Mouse (Mus musculus) neural tube, embryonic 14.5 days (tissue): ENCODE measurements around the gene Ppp2r5a. TPM values are rescaled to one million over a fixed set of nuclear protein-coding genes. Genes with fewer than 3 reads are reported as not detected.

ENCODE experiments used
- ATAC-seq: fragments of 200-750 bp; cut with Nextera tagmentation; 2 replicates; pipeline ENCODE4 v1.8.0; 2017; ENCODE audit warnings: low read depth, mild to moderate bottlenecking, moderate TSS enrichment, moderate library complexity
- H3K27ac ChIP-seq: fragments of 300-500 bp; sonication (generic); 2 replicates; pipeline ENCODE4 v1.5.1; 2014; ENCODE audit warnings: low read depth, mild to moderate bottlenecking, control low read depth, low read length, moderate library complexity, mixed read lengths
- H3K27me3 ChIP-seq: fragments of 300-500 bp; sonication (generic); 2 replicates; pipeline ENCODE4 v1.6.1; 2014; ENCODE audit warnings: low read length; ENCODE audit not compliant: control insufficient read depth, insufficient read depth
- H3K36me3 ChIP-seq: fragments of 300-500 bp; sonication (generic); 2 replicates; pipeline ENCODE4 v1.6.1; 2014; ENCODE audit warnings: low read length, mixed read lengths; ENCODE audit not compliant: control insufficient read depth, insufficient read depth
- H3K4me1 ChIP-seq: fragments of 300-500 bp; sonication (generic); 2 replicates; pipeline ENCODE4 v1.6.1; 2014; ENCODE audit warnings: low read length; ENCODE audit not compliant: control insufficient read depth, insufficient read depth
- H3K4me2 ChIP-seq: fragments of 300-500 bp; sonication (generic); 2 replicates; pipeline ENCODE4 v1.6.1; 2014; ENCODE audit warnings: mild to moderate bottlenecking, low read depth, low read length, control low read depth
- H3K4me3 ChIP-seq: fragments of 300-500 bp; sonication (generic); 2 replicates; pipeline ENCODE4 v1.5.1; 2014; ENCODE audit warnings: low read depth, low read length, control low read depth, mixed read lengths
- H3K9ac ChIP-seq: fragments of 300-500 bp; sonication (generic); replicated peaks from 2 replicates; pipeline ENCODE4 v1.6.1; 2014; ENCODE audit warnings: low read depth, mild to moderate bottlenecking, control low read depth, low read length, mixed read lengths
- H3K9me3 ChIP-seq: fragments of 300-500 bp; sonication (generic); 2 replicates; pipeline ENCODE4 v1.6.1; 2016; ENCODE audit warnings: low read length; ENCODE audit not compliant: control insufficient read depth
- WGBS: fragments of 180-500 bp; shearing (Covaris S2); extraction: QIAGEN DNeasy Blood & Tissue Kit; methylation state at CpG from one replicate; pipeline ENCODE4 v1.1.7; 2014; 5-methylcytosine and 5-hydroxymethylcytosine counted together
- polyA plus RNA-seq: library from polyadenylated mRNA; unstranded; fragments of >200 nt; fragmentation: Nextera tagmentation; extraction: Ambion mirVana; gene quantifications from 2 replicates; pipeline ENCODE4 v1.2.1, GENCODE M21; 2014

Ppp2r5a gene
- polyA plus RNA-seq, 1 experiment from 2014 or later = 6.9 TPM

- WGBS = 59% methylated on average over 6 of the region's 6 CpGs
- no peak for ATAC-seq
- no peaks in the 10 kb centered on the region for H3K4me1 ChIP-seq
- H3K27me3 ChIP-seq = no peaks in the 10 kb centered on the region
- H3K27ac ChIP-seq = no peak overlapping the region
- no peak overlapping the region for H3K4me2 ChIP-seq
- no peaks in the 10 kb centered on the region for H3K36me3 ChIP-seq
- H3K4me3 ChIP-seq = no peak overlapping the region
- H3K9ac ChIP-seq = no peak overlapping the region
- H3K9me3 ChIP-seq = no peaks in the 10 kb centered on the region
Observed at GRCm38 (mm10) chr1:191413691-191414415, 10.8 kb upstream of the Ppp2r5a start.

- no peaks in the 10 kb centered on the region for H3K4me1 ChIP-seq
- no peak for ATAC-seq
- H3K27me3 ChIP-seq = no peaks in the 10 kb centered on the region
- H3K4me2 ChIP-seq = no peak overlapping the region
- no peak overlapping the region for H3K9ac ChIP-seq
- no peaks in the 10 kb centered on the region for H3K36me3 ChIP-seq
- WGBS = 54% methylated on average over 10 of the region's 10 CpGs
- H3K27ac ChIP-seq = no peak overlapping the region
- H3K4me3 ChIP-seq = no peak overlapping the region
- H3K9me3 ChIP-seq = no peaks in the 10 kb centered on the region
Observed at GRCm38 (mm10) chr1:191410294-191411036, 7.4 kb upstream of the Ppp2r5a start.

- Histone ChIP-seq H3K9me3 (no peaks in the 10 kb centered on the region), H3K36me3 (no peaks in the 10 kb centered on the region), H3K27me3 (no peaks in the 10 kb centered on the region), H3K4me1 (no peaks in the 10 kb centered on the region), H3K4me3 (no peak overlapping the region), H3K27ac (no peak overlapping the region), H3K4me2 (no peak overlapping the region), H3K9ac (no peak overlapping the region)
- WGBS = 51% methylated on average over 11 of the region's 12 CpGs
- no peak for ATAC-seq
Observed at GRCm38 (mm10) chr1:191407246-191407645, 4.2 kb upstream of the Ppp2r5a start.

GRCm38 (mm10) chr1:191406516-191406915 lies 3.4 kb upstream of the Ppp2r5a start:
- 89% methylated on average over 8 of the region's 8 CpGs for WGBS
- H3K27ac ChIP-seq = no peak overlapping the region
- H3K4me3 ChIP-seq = no peak overlapping the region
- H3K4me1 ChIP-seq = no peaks in the 10 kb centered on the region
- H3K4me2 ChIP-seq = no peak overlapping the region
- H3K27me3 ChIP-seq = no peaks in the 10 kb centered on the region
- ATAC-seq = no peak
- H3K9me3 ChIP-seq = no peaks in the 10 kb centered on the region
- H3K9ac ChIP-seq = no peak overlapping the region
- H3K36me3 ChIP-seq = no peaks in the 10 kb centered on the region

GRCm38 (mm10) chr1:191404721-191405329 lies 1.8 kb upstream of the Ppp2r5a start:
- no peaks in the 10 kb centered on the region for H3K27me3 ChIP-seq
- H3K4me2 ChIP-seq = no peak overlapping the region
- no peaks in the 10 kb centered on the region for H3K4me1 ChIP-seq
- ATAC-seq = no peak
- no peak overlapping the region for H3K9ac ChIP-seq
- no peaks in the 10 kb centered on the region for H3K9me3 ChIP-seq
- H3K27ac ChIP-seq = no peak overlapping the region
- H3K4me3 ChIP-seq = no peak overlapping the region
- H3K36me3 ChIP-seq = no peaks in the 10 kb centered on the region
- 89% methylated on average over 10 of the region's 10 CpGs for WGBS

- Histone ChIP-seq H3K4me1 (no peaks in the 10 kb centered on the region), H3K27ac (no peak overlapping the region), H3K9me3 (no peaks in the 10 kb centered on the region), H3K27me3 (no peaks in the 10 kb centered on the region), H3K4me3 (no peak overlapping the region), H3K9ac (no peak overlapping the region), H3K4me2 (no peak overlapping the region), H3K36me3 (no peaks in the 10 kb centered on the region)
- 41% methylated on average over 1 of the region's 1 CpGs for WGBS
- ATAC-seq = no peak
Observed at GRCm38 (mm10) chr1:191404301-191404700, 1.2 kb upstream of the Ppp2r5a start.

- Histone ChIP-seq H3K27me3 (no peaks in the 10 kb centered on the region), H3K4me3 (no peak overlapping the region), H3K9ac (no peak overlapping the region), H3K36me3 (no peaks in the 10 kb centered on the region), H3K27ac (no peak overlapping the region), H3K9me3 (no peaks in the 10 kb centered on the region), H3K4me2 (no peak overlapping the region), H3K4me1 (no peaks in the 10 kb centered on the region)
- 51% methylated on average over 7 of the region's 7 CpGs for WGBS
- no peak for ATAC-seq
Observed at GRCm38 (mm10) chr1:191402506-191402905, 566 bp downstream of the Ppp2r5a start.

- peak; percentile 99 for ATAC-seq
- Histone ChIP-seq H3K4me2 (peak overlapping the region; percentile 55), H3K27ac (peak overlapping the region; percentile 98), H3K36me3 (no peaks in the 10 kb centered on the region), H3K9ac (peak overlapping the region; percentile 56), H3K4me1 (no peaks in the 10 kb centered on the region), H3K4me3 (peak overlapping the region; percentile 61), H3K9me3 (no peaks in the 10 kb centered on the region), H3K27me3 (no peaks in the 10 kb centered on the region; the same call in 1 of the 2 replicates)
- under 1% methylated on average over 65 of the region's 82 CpGs for WGBS
Observed at GRCm38 (mm10) chr1:191396897-191397849, 5.9 kb downstream of the Ppp2r5a start.
